Mouse (Mus musculus) MEL (cell line): ENCODE measurements at regions not wholly inside any gene's neighbourhood (a gene's known extent, or its start where the extent isn't known, plus 50 kb on each side); places are given as distances from the start of the nearest gene placed in this dataset.

Experiments
- CHD1 ChIP-seq: IDR thresholded peaks from 2 replicates; pipeline ENCODE4 v1.6.1; 2012; ENCODE audit warnings: low read depth, mild to moderate bottlenecking, inconsistent platforms, low read length, improper control_type of control experiment
- MEF2A ChIP-seq: IDR thresholded peaks from 2 replicates; pipeline ENCODE4 v1.6.1; 2014; ENCODE audit warnings: low read depth, mild to moderate bottlenecking, inconsistent platforms, low read length, improper control_type of control experiment; ENCODE audit not compliant: poor library complexity, insufficient replicate concordance, severe bottlenecking; ENCODE audit errors: extremely low read depth
- MXI1 ChIP-seq: IDR thresholded peaks from 2 replicates; pipeline ENCODE4 v1.6.1; 2011; ENCODE audit warnings: mild to moderate bottlenecking, low read depth, low read length, improper control_type of control experiment
- POLR2A ChIP-seq, 2 experiments: IDR thresholded peaks; 2 replicates each; pipeline ENCODE4 v1.6.1; 2011 to 2012; ENCODE audit warnings: low read length in 2 of 2, mild to moderate bottlenecking in 2 of 2, control low read depth in 1 of 2, improper control_type of control experiment in 1 of 2, low read depth in 1 of 2, moderate library complexity in 1 of 2; ENCODE audit not compliant: control insufficient read depth in 1 of 2, insufficient read depth in 1 of 2, poor library complexity in 1 of 2

GRCm38 (mm10) chr4:21125892-21126291, 559.9 kb downstream of the Prdm13 start:
- TF ChIP-seq POLR2A (IDR thresholded peaks at IDR 0.05; ENCODE audit: control insufficient read depth in 1 of 2, insufficient read depth in 1 of 2, low read depth in 1 of 2, low read length in 2 of 2, poor library complexity in 1 of 2) (no peak), MEF2A (no peak), MXI1 (no peak), CHD1 (no peak)
